Mouse (Mus musculus) ES-E14 (cell line): ENCODE results near the gene Ifna15. TPM values are rescaled to one million over a fixed set of nuclear protein-coding genes. Genes with fewer than 3 reads are reported as not detected.
"Not testable (repeated sequence)": the region's sequence is repeated elsewhere in the genome, so short reads cannot be mapped to it uniquely, and the experiment has no call there.

Source experiments
- DNase-seq: peaks from one replicate; pipeline ENCODE4 v3.0.0-alpha.2; 2013; ENCODE audit warnings: low read depth, low spot score
- H3K27ac ChIP-seq: 2 replicates; pipeline ENCODE4 v1.5.1; 2012; ENCODE audit warnings: low read depth, mild to moderate bottlenecking, low read length, moderate library complexity, mixed read lengths; ENCODE audit not compliant: poor library complexity, insufficient read depth, severe bottlenecking
- H3K36me3 ChIP-seq: 2 replicates; pipeline ENCODE4 v1.6.1; 2012; ENCODE audit warnings: mild to moderate bottlenecking, low read length, moderate library complexity, mixed read lengths; ENCODE audit not compliant: control insufficient read depth, poor library complexity, insufficient read depth, severe bottlenecking
- H3K4me1 ChIP-seq, 2 experiments: fragments of 150-350 bp in 1 of 2; sonication (generic) in 1 of 2; 2 replicates each; pipeline ENCODE4 v1.6.1; 2012; ENCODE audit warnings: low read length in 2 of 2, mild to moderate bottlenecking in 1 of 2, mixed read lengths in 1 of 2; ENCODE audit not compliant: control insufficient read depth in 2 of 2, insufficient read depth in 2 of 2, poor library complexity in 1 of 2
- H3K4me3 ChIP-seq, 2 experiments: fragments of 150-350 bp in 1 of 2; sonication (generic) in 1 of 2; 2 replicates each; pipeline ENCODE4 v1.5.1; 2012; ENCODE audit warnings: low read length in 2 of 2, low read depth in 1 of 2, mild to moderate bottlenecking in 1 of 2, mixed read lengths in 1 of 2; ENCODE audit not compliant: insufficient read depth in 1 of 2, poor library complexity in 1 of 2, severe bottlenecking in 1 of 2
- H3K9ac ChIP-seq: 2 replicates; pipeline ENCODE4 v1.6.1; 2012; ENCODE audit warnings: low read depth, mild to moderate bottlenecking, low read length, mixed read lengths; ENCODE audit not compliant: poor library complexity, insufficient read depth, severe bottlenecking
- H3K9me3 ChIP-seq: fragments of 150-350 bp; sonication (generic); 2 replicates; pipeline ENCODE4 v1.6.1; 2012; ENCODE audit warnings: low read depth, mild to moderate bottlenecking, low read length; ENCODE audit not compliant: control insufficient read depth, insufficient read depth
- CHD2 ChIP-seq: IDR thresholded peaks from 2 replicates; pipeline ENCODE4 v1.6.1; 2014; ENCODE audit warnings: mild to moderate bottlenecking, low read depth, low read length, inconsistent platforms
- HCFC1 ChIP-seq: IDR thresholded peaks from 2 replicates; pipeline ENCODE4 v1.6.1; 2012; ENCODE audit warnings: low read length, inconsistent platforms, borderline replicate concordance; ENCODE audit not compliant: insufficient read depth
- MAFK ChIP-seq: IDR thresholded peaks from 2 replicates; pipeline ENCODE4 v1.6.1; 2014; ENCODE audit warnings: mild to moderate bottlenecking, low read depth, low read length, inconsistent platforms; ENCODE audit not compliant: insufficient read depth
- ZC3H11A ChIP-seq: IDR thresholded peaks from 2 replicates; pipeline ENCODE4 v1.6.1; 2012; ENCODE audit warnings: low read depth, mild to moderate bottlenecking, inconsistent platforms, low read length, borderline replicate concordance
- ZNF384 ChIP-seq: IDR thresholded peaks from 2 replicates; pipeline ENCODE4 v1.6.1; 2012; ENCODE audit warnings: low read depth, low read length, inconsistent platforms
- in situ Hi-C, 2 experiments: fragments of 600-800 bp; cut with MboI; formaldehyde crosslinking; loops; one replicate each; pipeline ENCODE4 v1.15.1; 2025; ENCODE audit warnings: low sequenced_read_pairs in 2 of 2, inconsistent platforms in 1 of 2; ENCODE audit not compliant: unreplicated experiment in 2 of 2
- total RNA-seq: library from RNA; depleted of rRNA; stranded (reverse); fragments of 300-350 nt; gene quantifications from 2 replicates; pipeline ENCODE4 v1.2.3, GENCODE M21; 2012; rRNA removed

The Ifna15 gene
- not detected in 2 replicates for total RNA-seq

DNA sequence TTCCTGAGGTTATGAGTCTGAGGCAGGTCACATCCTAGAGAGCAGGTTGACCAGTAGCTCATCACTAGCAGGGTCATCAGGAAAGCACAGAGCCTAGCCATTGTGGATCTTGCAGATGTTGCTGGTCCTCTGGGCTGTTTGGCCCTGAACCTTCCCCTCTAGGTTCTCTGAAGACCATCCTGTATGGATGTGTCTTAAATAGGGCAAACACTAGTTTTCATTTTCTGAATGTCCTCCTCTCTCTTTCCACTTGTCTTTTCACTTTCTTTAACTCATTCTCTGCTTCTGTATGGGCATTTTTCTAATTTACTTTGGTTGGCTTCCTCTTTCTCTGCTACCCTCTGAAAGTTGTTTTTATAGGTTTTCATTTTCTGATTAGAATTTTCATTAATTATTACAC lies at the start of gene Ifna15:
Ifna15 (minus strand) TSS at position 101 of the 400 bp plus-strand sequence.
- H3K4me1 ChIP-seq, DNase-seq, in situ Hi-C loops, H3K4me3 ChIP-seq, H3K9me3 ChIP-seq, H3K36me3 ChIP-seq, H3K9ac ChIP-seq, H3K27ac ChIP-seq: not testable (repeated sequence)

DNA sequence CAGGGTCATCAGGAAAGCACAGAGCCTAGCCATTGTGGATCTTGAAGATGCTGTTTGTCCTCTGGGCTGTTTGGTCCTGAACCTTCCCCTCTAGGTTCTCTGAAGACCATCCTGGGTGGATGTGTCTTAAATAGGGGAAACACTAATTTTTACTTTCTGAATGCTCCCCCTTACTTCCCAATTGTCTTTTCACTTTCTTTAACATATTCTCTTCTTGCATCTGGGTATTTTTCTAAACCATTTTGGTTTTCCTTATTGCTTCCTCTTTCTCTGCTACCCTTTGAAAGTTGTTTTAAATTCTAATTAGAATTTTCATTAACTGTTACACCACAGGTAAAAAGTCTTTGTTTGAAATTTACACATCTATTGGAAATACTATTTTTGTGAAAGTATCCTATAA lies 45.2 kb upstream of the Ifna15 start, which contains the start of gene Ifna12:
Ifna12 (minus strand) TSS at position 101 of the 400 bp plus-strand sequence.
- H3K9me3 ChIP-seq: no peaks in the 10 kb centered on the region
- H3K4me1 ChIP-seq: no peaks in the 10 kb centered on the region
- no peak within 1 kb of the TSS for H3K27ac ChIP-seq
- TF ChIP-seq MAFK (no peak), ZC3H11A (no peak), CHD2 (no peak), HCFC1 (no peak), ZNF384 (no peak)
- in situ Hi-C loops: no loop called here
- H3K36me3 ChIP-seq: no peaks in the 10 kb centered on the region
- no peak within 1 kb of the TSS for H3K4me3 ChIP-seq
- H3K9ac ChIP-seq: no peak within 1 kb of the TSS
- DNase-seq: no peak

DNA sequence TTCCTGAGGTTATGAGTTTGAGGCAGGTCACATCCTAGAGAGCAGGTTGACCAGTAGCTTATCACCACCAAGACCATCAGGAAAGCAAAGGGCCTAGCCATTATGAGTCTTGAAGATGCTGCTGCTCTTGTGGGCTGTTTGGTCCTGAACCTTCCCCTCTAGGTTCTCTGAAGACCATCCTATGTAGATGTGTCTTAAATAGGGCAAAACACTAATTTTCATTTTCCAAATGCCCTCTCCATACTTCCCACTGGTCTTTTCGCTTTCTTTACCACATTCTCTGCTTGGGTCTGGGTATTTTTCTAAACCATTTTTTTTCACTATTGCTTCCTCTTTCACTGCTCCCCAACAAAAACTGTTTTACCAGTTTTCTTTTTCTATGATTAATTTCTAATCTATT lies 34.2 kb upstream of the Ifna15 start, which contains the start of gene Ifna9:
Ifna9 (minus strand) TSS at position 101 of the 400 bp plus-strand sequence.
- Histone ChIP-seq H3K9me3 (no peaks in the 10 kb centered on the region), H3K27ac (no peak within 1 kb of the TSS), H3K9ac (no peak within 1 kb of the TSS), H3K4me1 (no peaks in the 10 kb centered on the region), H3K4me3 (no peak within 1 kb of the TSS), H3K36me3 (no peaks in the 10 kb centered on the region)
- in situ Hi-C loops: no loop called here
- no peak for DNase-seq
- TF ChIP-seq CHD2: no peak
- TF ChIP-seq ZC3H11A: no peak
- no peak for TF ChIP-seq HCFC1
- no peak for TF ChIP-seq ZNF384
- TF ChIP-seq MAFK: no peak

DNA sequence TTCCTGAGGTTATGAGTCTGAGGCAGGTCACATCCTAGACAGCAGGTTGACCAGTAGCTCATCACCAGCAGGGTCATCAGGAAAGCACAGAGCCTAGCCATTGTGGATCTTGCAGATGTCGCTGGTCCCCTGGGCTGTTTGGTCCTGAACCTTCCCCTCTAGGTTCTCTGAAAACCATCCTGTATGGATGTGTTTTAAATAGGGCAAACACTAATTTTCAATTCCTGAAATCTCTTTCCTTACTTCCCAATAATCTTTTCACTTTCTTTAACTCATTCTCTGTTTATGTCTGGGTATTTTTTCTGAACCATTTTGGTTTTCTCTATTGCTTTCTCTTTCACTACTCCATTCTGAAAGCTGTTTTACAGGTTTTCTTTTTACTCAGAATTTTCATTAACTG lies 13.7 kb upstream of the Ifna15 start, which contains the start of gene Ifna14:
Ifna14 (minus strand) TSS at position 101 of the 400 bp plus-strand sequence.
- H3K36me3 ChIP-seq: no peaks in the 10 kb centered on the region
- H3K27ac ChIP-seq: no peak within 1 kb of the TSS
- H3K4me3 ChIP-seq: no peak within 1 kb of the TSS
- no peaks in the 10 kb centered on the region for H3K9me3 ChIP-seq
- no peak for TF ChIP-seq ZC3H11A
- no peak for TF ChIP-seq HCFC1
- no peak for TF ChIP-seq CHD2
- TF ChIP-seq ZNF384: no peak
- no peak for TF ChIP-seq MAFK
- H3K4me1 ChIP-seq: no peaks in the 10 kb centered on the region
- no peak for DNase-seq
- H3K9ac ChIP-seq: no peak within 1 kb of the TSS
- in situ Hi-C loops: no loop called here

DNA sequence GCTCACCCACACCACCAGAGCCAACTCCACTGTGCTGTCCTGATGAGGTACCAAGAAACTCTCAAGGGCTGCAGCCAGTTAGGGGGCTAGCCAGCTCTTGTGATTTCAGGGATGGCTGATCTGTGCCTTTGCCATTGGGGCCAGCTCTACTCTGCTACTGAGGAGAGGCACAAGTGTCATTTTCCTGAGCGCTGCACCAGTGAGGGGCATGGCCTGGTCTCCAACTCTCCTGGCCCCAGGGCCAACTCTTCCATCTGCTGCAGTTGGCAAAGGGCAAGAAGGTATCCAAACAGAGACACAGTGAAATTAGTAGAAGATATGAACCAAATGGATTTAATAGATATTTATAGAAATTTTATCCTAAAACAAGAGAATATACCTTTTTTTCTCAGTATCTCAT lies 3.7 kb upstream of the Ifna15 start:
- H3K36me3 ChIP-seq: no peaks in the 10 kb centered on the region
- in situ Hi-C loops: no loop called here
- no peak overlapping the region for H3K4me3 ChIP-seq
- no peak overlapping the region for H3K9ac ChIP-seq
- H3K27ac ChIP-seq: no peak overlapping the region
- TF ChIP-seq MAFK (no peak), ZC3H11A (no peak), HCFC1 (no peak), ZNF384 (no peak), CHD2 (no peak)
- no peak for DNase-seq
- H3K9me3 ChIP-seq: no peaks in the 10 kb centered on the region
- no peaks in the 10 kb centered on the region for H3K4me1 ChIP-seq
